14 mouse cellular contexts compared by ENCODE assay signal in the genomic region with DNA sequence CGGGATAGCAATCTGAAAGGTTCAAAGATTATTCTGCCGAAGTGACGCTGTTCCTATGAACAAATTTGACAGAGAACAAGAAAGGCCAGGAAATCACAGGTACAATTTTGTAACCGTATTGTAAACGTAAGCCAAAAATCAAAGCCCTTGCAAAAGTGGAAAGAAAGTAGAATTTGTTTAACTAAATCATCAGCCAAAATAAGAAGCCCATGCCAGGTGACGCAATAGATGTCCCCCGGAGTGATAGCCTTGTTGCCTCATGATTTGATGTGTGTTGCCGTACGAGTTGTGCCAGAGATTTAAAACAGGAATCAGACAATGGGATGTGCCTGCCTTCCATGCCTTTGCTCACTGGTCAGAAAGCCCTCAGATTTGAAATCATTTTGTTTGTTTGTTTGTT.
"Had no signal": no experiment of that assay in that cellular context is flagged by ENCODE, and none has a peak within 500 bp of the region (broad histone marks: within the 10 kb centered on the region; RNA-seq: fewer than 3 reads in every experiment).

No protein-coding gene starts in this region.

- H3K4me2 ChIP-seq: liver, embryonic 15.5 days; lung, embryonic 14.5 days; midbrain, embryonic 13.5 days; neural tube, embryonic 15.5 days had no signal

- H3K9me3 ChIP-seq: liver, embryonic 15.5 days; midbrain, embryonic 13.5 days; neural tube, embryonic 15.5 days had no signal

- H3K36me3 ChIP-seq: liver, embryonic 15.5 days; midbrain, embryonic 13.5 days; neural tube, embryonic 15.5 days had no signal

- ATAC-seq: midbrain, embryonic 13.5 days had no signal

- H3K27me3 ChIP-seq: liver, embryonic 15.5 days; midbrain, embryonic 13.5 days; neural tube, embryonic 15.5 days had no signal

- H3K4me1 ChIP-seq: midbrain, embryonic 13.5 days; neural tube, embryonic 15.5 days had no signal

- H3K27ac ChIP-seq: kidney, postnatal 0 days; liver, embryonic 15.5 days; midbrain, embryonic 13.5 days; neural tube, embryonic 15.5 days had no signal

- H3K4me3 ChIP-seq: liver, embryonic 15.5 days; midbrain, embryonic 13.5 days; myocyte; neural tube, embryonic 15.5 days had no signal

- DNase-seq: kidney, adult 11 months; kidney, adult 9 months; kidney, postnatal 36 days; layer of hippocampus, adult 9-11 months; lung, embryonic 14.5 days; lung, postnatal 10 days; right cerebral cortex, adult 18-20 months; thymus, adult 18-20 months; thymus, postnatal 14 days had no signal

- H3K9ac ChIP-seq: liver, embryonic 15.5 days; lung, embryonic 14.5 days; midbrain, embryonic 13.5 days; neural tube, embryonic 15.5 days had no signal
